Mouse (Mus musculus) forebrain, embryonic 15.5 days (tissue): ENCODE measurements around the gene Fabp6. TPM values are rescaled to one million over a fixed set of nuclear protein-coding genes. Genes with fewer than 3 reads are reported as not detected.

Experiments
- ATAC-seq: fragments of 200-750 bp; cut with Nextera tagmentation; replicated peaks from 2 replicates; pipeline ENCODE4 v1.8.0; 2017; ENCODE audit warnings: mild to moderate bottlenecking, moderate TSS enrichment, moderate library complexity
- H3K27ac ChIP-seq: fragments of 300-500 bp; sonication (generic); replicated peaks from 2 replicates; pipeline ENCODE4 v1.5.1; 2015; ENCODE audit warnings: mild to moderate bottlenecking, inconsistent platforms
- H3K27me3 ChIP-seq: fragments of 300-500 bp; sonication (generic); 2 replicates; pipeline ENCODE4 v1.6.1; 2015; ENCODE audit warnings: inconsistent platforms
- H3K36me3 ChIP-seq: fragments of 300-500 bp; sonication (generic); 2 replicates; pipeline ENCODE4 v1.6.1; 2015; ENCODE audit warnings: mild to moderate bottlenecking, inconsistent platforms
- H3K4me1 ChIP-seq: fragments of 300-500 bp; sonication (generic); 2 replicates; pipeline ENCODE4 v1.6.1; 2015; ENCODE audit warnings: inconsistent platforms
- H3K4me2 ChIP-seq: fragments of 300-500 bp; sonication (generic); replicated peaks from 2 replicates; pipeline ENCODE4 v1.6.1; 2015; ENCODE audit warnings: mild to moderate bottlenecking, inconsistent platforms
- H3K4me3 ChIP-seq: fragments of 300-500 bp; sonication (generic); 2 replicates; pipeline ENCODE4 v1.5.1; 2015; ENCODE audit warnings: mild to moderate bottlenecking, inconsistent platforms
- H3K9ac ChIP-seq: fragments of 300-500 bp; sonication (generic); replicated peaks from 2 replicates; pipeline ENCODE4 v1.6.1; 2015; ENCODE audit warnings: mild to moderate bottlenecking, inconsistent platforms
- H3K9me3 ChIP-seq: fragments of 300-500 bp; sonication (generic); 2 replicates; pipeline ENCODE4 v1.6.1; 2016; ENCODE audit warnings: inconsistent platforms
- WGBS: fragments of 180-500 bp; shearing (Covaris S2); methylation state at CpG from one replicate; pipeline ENCODE4 v1.1.7; 2015; ENCODE audit warnings: mixed read lengths; 5-methylcytosine and 5-hydroxymethylcytosine counted together
- polyA plus RNA-seq: library from polyadenylated mRNA; unstranded; fragments of >200 nt; fragmentation: Nextera tagmentation; extraction: Ambion mirVana; gene quantifications from 2 replicates; pipeline ENCODE4 v1.2.1, GENCODE M21; 2015

The Fabp6 gene
- not detected in 2 replicates for polyA plus RNA-seq

DNA sequence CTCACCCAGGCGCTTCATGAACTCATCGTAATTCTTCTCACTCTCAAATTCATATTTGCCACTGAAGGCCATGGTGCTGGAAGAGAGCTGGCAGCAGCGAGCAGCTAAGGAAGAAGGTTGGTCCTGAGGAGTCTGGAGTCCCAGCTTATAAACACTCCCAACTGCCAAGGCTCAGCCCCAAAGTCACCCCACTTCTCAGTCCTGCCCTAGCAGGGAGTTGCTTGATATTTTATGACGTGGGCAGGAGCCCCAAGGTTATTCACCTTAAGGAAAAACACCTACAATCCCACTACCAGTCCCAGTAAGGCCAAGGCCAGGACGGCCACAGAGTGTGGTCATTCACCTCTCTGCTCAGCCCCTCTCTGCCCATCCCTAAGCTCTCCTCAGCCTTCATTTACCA lies at the start of gene Fabp6:
TSS of gene Fabp6 (minus strand) at position 101 of the 400 bp plus-strand sequence.
- Histone ChIP-seq H3K27ac (no peak within 1 kb of the TSS), H3K4me3 (no peak within 1 kb of the TSS), H3K36me3 (no peaks in the 10 kb centered on the region), H3K27me3 (no peaks in the 10 kb centered on the region), H3K9me3 (no peaks in the 10 kb centered on the region), H3K9ac (no peak within 1 kb of the TSS), H3K4me2 (no peak within 1 kb of the TSS), H3K4me1 (no peaks in the 10 kb centered on the region)
- WGBS: 86% methylated on average over 5 of the region's 5 CpGs
- no peak for ATAC-seq

GRCm38 (mm10) chr11:43645286-43645685 lies 43.9 kb upstream of the Fabp6 start:
- Histone ChIP-seq H3K4me2 (no peak overlapping the region), H3K4me3 (no peak overlapping the region), H3K27me3 (no peaks in the 10 kb centered on the region), H3K9me3 (no peaks in the 10 kb centered on the region), H3K27ac (no peak overlapping the region), H3K9ac (no peak overlapping the region), H3K4me1 (peaks cover 16% of the 10 kb centered on the region), H3K36me3 (no peaks in the 10 kb centered on the region)
- no peak for ATAC-seq
- 86% methylated on average over 3 of the region's 3 CpGs for WGBS

DNA sequence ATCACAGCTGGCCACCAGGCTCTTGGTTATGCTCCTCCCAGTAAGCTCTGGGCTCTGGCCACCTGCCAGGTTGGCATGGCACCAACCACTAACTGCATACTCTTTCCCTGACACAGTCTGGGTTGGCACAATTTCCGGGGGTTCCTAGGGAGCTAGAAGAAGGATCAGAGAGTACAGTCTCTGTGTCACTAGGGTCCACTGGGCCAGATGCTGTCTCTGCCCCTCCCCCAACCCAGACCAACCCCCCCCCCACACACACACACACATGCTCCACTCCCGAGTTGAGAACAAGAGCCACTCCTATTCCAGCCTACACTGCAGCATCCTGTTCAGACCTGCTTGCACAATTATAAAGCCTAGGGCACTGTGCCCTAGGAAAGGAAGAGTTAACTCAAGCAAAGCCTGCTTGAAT lies 41.8 kb upstream of the Fabp6 start:
- H3K4me2 ChIP-seq: 0 out of 2 replicates have a peak overlapping the region, but pooled peaks have one; percentile 9

DNA sequence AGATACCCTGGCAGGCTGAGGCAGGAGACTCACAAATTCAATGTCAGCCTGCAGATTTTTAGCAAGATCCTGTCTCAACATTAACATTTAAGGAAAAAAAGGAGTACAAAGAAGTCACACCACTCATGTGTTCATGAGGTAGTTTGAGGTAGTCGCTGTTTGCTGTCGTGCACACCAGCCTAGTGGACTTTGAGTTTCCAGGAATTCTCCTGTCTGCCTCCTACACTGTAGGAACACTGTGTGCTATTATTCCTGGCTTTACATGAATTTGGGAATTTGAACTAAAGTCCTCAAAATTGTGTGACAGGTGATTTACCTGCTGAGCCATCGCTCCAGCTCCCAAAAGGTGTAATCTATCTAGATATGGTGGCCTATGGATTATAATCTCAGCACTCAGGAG lies 37.1 kb upstream of the Fabp6 start:
- peaks cover 14% of the 10 kb centered on the region for H3K4me1 ChIP-seq
- H3K27ac ChIP-seq: no peak overlapping the region
- H3K4me3 ChIP-seq: no peak overlapping the region
- H3K9me3 ChIP-seq: no peaks in the 10 kb centered on the region
- H3K27me3 ChIP-seq: no peaks in the 10 kb centered on the region
- no peak overlapping the region for H3K4me2 ChIP-seq
- no peak overlapping the region for H3K9ac ChIP-seq
- no peaks in the 10 kb centered on the region for H3K36me3 ChIP-seq
- WGBS: 96% methylated on average over 3 of the region's 3 CpGs
- no peak for ATAC-seq

More for the DNA sequence above, 41.8 kb upstream of the Fabp6 start:
- Histone ChIP-seq H3K27ac (peak overlapping the region; percentile 67), H3K27me3 (no peaks in the 10 kb centered on the region), H3K9me3 (no peaks in the 10 kb centered on the region), H3K9ac (no peak overlapping the region), H3K36me3 (no peaks in the 10 kb centered on the region), H3K4me3 (no peak overlapping the region), H3K4me1 (peaks cover 16% of the 10 kb centered on the region)
- ATAC-seq: peak; percentile 94
- WGBS: 7% methylated on average over 2 of the region's 2 CpGs

DNA sequence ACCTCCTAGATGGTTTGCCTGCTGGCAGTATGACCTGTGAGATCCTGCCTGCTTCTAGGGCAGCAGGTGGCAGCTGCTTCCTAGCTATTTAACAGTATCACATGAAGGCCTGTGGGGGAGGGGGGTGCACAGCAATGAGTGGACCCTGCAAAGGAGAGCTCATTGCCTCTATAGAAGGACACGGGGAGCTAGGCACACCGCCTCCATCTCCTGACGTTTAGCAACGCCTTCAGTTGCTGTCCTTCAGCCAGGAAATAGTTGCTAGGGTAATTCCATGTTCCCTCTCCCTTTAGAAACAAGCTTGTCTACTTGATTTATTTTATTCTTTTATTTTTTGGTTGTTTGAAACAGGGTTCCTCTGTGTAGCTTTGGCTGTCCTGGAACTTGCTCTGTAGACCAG lies 35.4 kb upstream of the Fabp6 start:
- H3K9ac ChIP-seq: no peak overlapping the region
- no peak overlapping the region for H3K4me2 ChIP-seq
- no peak overlapping the region for H3K4me3 ChIP-seq
- 75% methylated on average over 4 of the region's 4 CpGs for WGBS
- H3K27ac ChIP-seq: no peak overlapping the region
- peaks cover 13% of the 10 kb centered on the region for H3K4me1 ChIP-seq
- H3K27me3 ChIP-seq: no peaks in the 10 kb centered on the region
- no peaks in the 10 kb centered on the region for H3K9me3 ChIP-seq
- no peak for ATAC-seq
- no peaks in the 10 kb centered on the region for H3K36me3 ChIP-seq

DNA sequence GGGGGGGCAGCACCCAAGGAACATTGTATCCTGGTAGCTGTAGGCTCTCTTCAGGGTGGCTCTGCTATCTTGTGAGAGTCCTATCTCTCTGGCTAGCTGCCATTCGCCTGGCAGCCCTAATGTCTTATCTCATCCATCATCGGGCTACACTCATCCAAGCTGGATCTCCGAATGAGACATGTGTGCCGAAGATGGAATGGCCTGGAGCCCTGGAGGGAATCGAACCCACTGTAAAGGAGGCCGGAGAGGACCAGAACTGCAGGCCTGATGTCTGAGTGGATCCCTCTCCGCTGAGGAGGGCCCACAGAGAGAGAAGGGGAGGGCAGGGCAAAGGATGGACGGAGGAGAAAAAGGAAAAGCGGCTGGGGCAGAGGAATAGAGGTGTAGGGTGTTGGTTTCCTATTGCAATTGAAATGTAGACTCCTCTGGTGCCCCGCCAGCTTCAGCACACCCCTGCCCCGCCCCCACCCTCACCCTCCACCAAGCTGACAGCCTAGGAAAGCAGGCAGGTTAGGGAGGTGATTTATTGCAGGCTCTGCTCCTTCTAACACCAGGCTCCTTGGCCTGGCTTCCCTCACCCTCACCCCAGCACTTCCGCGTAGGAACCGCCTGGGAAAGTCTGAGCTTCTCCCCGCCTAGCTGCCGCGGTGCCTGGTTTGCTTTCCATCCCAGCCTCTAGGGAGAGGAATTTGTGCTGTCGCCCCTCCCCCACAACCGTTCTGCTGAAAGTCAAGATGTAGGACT lies 32.5 kb upstream of the Fabp6 start:
- H3K4me2 ChIP-seq: peak overlapping the region; percentile 27; the same call in 1 of the 2 replicates
- H3K9me3 ChIP-seq: no peaks in the 10 kb centered on the region
- no peaks in the 10 kb centered on the region for H3K36me3 ChIP-seq
- H3K4me3 ChIP-seq: 0 out of 2 replicates have a peak overlapping the region, but pooled peaks have one; percentile 8
- 30% methylated on average over 19 of the region's 19 CpGs for WGBS
- H3K9ac ChIP-seq: no peak overlapping the region
- H3K27me3 ChIP-seq: no peaks in the 10 kb centered on the region
- ATAC-seq: peak; percentile 67
- no peak overlapping the region for H3K27ac ChIP-seq
- peaks cover 13% of the 10 kb centered on the region for H3K4me1 ChIP-seq

DNA sequence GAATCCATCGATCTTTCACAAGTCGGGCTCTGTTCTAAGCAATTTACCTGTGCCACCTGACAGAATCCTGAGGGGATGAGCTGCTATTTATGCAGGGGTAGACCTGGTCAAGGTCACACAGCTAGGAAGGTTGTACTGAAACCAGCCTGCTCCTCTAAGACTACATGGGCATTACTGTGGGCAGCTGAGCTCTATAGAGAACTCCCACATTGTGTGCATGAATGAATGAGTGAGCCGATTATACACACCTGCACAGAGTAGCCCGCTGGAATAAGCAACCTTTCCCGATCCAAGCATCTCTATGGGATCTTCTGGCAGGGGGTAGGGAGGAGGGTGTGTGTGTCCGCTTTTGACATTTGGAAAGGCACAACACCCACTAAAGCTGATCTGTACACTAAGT lies 31.8 kb upstream of the Fabp6 start:
- Histone ChIP-seq H3K27me3 (no peaks in the 10 kb centered on the region), H3K36me3 (no peaks in the 10 kb centered on the region), H3K4me1 (peaks cover 13% of the 10 kb centered on the region), H3K9ac (no peak overlapping the region), H3K27ac (no peak overlapping the region), H3K4me2 (no peak overlapping the region), H3K9me3 (no peaks in the 10 kb centered on the region), H3K4me3 (no peak overlapping the region)
- 78% methylated on average over 6 of the region's 6 CpGs for WGBS
- ATAC-seq: peak; percentile 35

- 65% methylated on average over 4 of the region's 4 CpGs for WGBS
- no peak overlapping the region for H3K27ac ChIP-seq
- H3K36me3 ChIP-seq: no peaks in the 10 kb centered on the region
- no peak overlapping the region for H3K9ac ChIP-seq
- no peak overlapping the region for H3K4me2 ChIP-seq
- H3K4me1 ChIP-seq: peaks cover 13% of the 10 kb centered on the region
- no peaks in the 10 kb centered on the region for H3K9me3 ChIP-seq
- no peaks in the 10 kb centered on the region for H3K27me3 ChIP-seq
- H3K4me3 ChIP-seq: no peak overlapping the region
- no peak for ATAC-seq
These were observed 31.2 kb upstream of the Fabp6 start for GRCm38 (mm10) chr11:43632566-43632965.

- H3K9me3 ChIP-seq: no peaks in the 10 kb centered on the region
- H3K4me1 ChIP-seq: peaks cover 20% of the 10 kb centered on the region
- no peak for ATAC-seq
- no peak overlapping the region for H3K4me3 ChIP-seq
- no peak overlapping the region for H3K4me2 ChIP-seq
- H3K27ac ChIP-seq: no peak overlapping the region
- 91% methylated on average over 9 of the region's 9 CpGs for WGBS
- H3K27me3 ChIP-seq: no peaks in the 10 kb centered on the region
- H3K9ac ChIP-seq: no peak overlapping the region
- no peaks in the 10 kb centered on the region for H3K36me3 ChIP-seq
These were observed 30.3 kb upstream of the Fabp6 start for GRCm38 (mm10) chr11:43631645-43632044.

- Histone ChIP-seq H3K27me3 (no peaks in the 10 kb centered on the region), H3K27ac (peak overlapping the region; percentile 41; the same call in 1 of the 2 replicates), H3K9me3 (no peaks in the 10 kb centered on the region), H3K9ac (no peak overlapping the region), H3K4me3 (peak overlapping the region; percentile 13; the same call in 1 of the 2 replicates), H3K36me3 (no peaks in the 10 kb centered on the region), H3K4me1 (peaks cover 13% of the 10 kb centered on the region), H3K4me2 (peak overlapping the region; percentile 33)
- WGBS: 30% methylated on average over 18 of the region's 18 CpGs
- ATAC-seq: peak; percentile 20; the same call in 1 of the 2 replicates
These were observed 25.7 kb upstream of the Fabp6 start for GRCm38 (mm10) chr11:43626927-43627645.

DNA sequence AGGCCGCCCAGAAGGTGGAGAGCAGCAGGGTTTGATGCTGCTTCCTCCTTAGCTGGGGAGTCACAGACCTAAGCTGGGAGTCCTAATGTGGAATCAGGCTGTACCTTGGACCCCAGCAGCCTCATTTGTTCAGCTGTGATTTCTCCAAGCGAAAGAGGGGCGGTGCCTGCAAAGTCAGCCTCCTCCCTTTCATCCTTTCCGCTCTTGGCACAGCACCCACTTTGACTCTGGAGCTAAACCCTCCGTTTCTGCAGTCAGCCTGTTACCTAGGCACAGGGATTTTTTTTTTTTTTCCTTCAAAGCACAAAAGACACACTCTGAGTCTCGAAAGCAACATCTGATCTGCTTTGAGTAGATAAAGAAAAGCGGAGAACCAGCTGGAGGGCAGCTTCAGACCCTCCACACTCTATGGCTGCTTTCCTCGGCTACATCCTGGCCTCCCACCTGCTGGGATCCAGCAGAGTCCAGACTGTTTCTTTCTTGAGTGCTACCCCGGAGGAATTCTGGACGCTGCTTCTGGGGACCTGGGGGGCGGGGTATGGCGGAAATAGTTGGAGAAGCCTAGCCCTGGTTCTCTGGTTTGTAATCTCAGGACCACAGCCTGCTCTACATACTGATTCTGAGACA lies 25.1 kb upstream of the Fabp6 start:
- Histone ChIP-seq H3K27ac (peak overlapping the region; percentile 41; the same call in 1 of the 2 replicates), H3K27me3 (no peaks in the 10 kb centered on the region), H3K36me3 (no peaks in the 10 kb centered on the region), H3K4me3 (peak overlapping the region; percentile 13), H3K9me3 (no peaks in the 10 kb centered on the region), H3K9ac (no peak overlapping the region), H3K4me2 (peak overlapping the region; percentile 33), H3K4me1 (peaks cover 13% of the 10 kb centered on the region)
- peak; percentile 62 for ATAC-seq
- 7% methylated on average over 12 of the region's 12 CpGs for WGBS

- Histone ChIP-seq H3K9me3 (no peaks in the 10 kb centered on the region), H3K4me2 (no peak overlapping the region), H3K27me3 (no peaks in the 10 kb centered on the region), H3K4me1 (peaks cover 13% of the 10 kb centered on the region), H3K36me3 (no peaks in the 10 kb centered on the region), H3K27ac (no peak overlapping the region), H3K9ac (no peak overlapping the region), H3K4me3 (no peak overlapping the region)
- WGBS: 85% methylated on average over 1 of the region's 1 CpGs
- ATAC-seq: no peak
These were observed 23.0 kb upstream of the Fabp6 start for GRCm38 (mm10) chr11:43624341-43624740.
